Mouse (Mus musculus): ENCODE measurements around the gene Phf2. TPM values are rescaled to one million over a fixed set of nuclear protein-coding genes. Genes with fewer than 3 reads are reported as not detected.
"Not testable (repeated sequence)": the region's sequence is repeated elsewhere in the genome, so short reads cannot be mapped to it uniquely, and the experiment has no call there.

Phf2 gene
- polyA plus RNA-seq, 1 experiment from 2014 or later, result 3.5 TPM

DNA sequence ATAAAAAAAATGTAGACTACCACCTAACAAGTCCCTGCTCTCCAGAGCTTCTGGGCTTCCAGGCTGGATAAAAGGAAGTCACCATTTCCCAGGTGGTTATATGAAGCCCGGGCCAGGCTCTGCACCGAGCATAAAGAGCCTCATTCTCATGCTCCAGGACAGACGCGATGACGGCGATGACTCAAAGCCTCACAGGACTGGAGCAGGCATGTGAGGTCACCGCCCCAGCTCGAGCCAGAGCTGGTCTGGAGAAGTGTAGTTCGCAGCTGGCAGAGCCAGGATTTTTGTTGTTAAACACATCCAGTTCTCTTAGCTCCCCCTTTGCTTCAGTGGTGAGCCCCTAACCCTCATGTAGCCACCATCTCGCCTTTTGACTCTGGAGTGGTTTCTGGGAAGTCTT lies 48.6 kb downstream of the Phf2 start:
- Histone ChIP-seq H3K27me3 (replicated peaks; ENCODE audit: control insufficient read depth, insufficient read depth, low read length) (no peaks in the 10 kb centered on the region), H3K9ac (ENCODE audit: low read depth, low read length) (no peak overlapping the region), H3K4me1 (replicated peaks; ENCODE audit: control insufficient read depth, insufficient read depth, low read length) (no peaks in the 10 kb centered on the region), H3K9me3 (ENCODE audit: control insufficient read depth) (no peaks in the 10 kb centered on the region), H3K27ac (ENCODE audit: low read depth, low read length) (no peak overlapping the region), H3K36me3 (ENCODE audit: control insufficient read depth, insufficient read depth) (peaks cover 91% of the 10 kb centered on the region), H3K4me3 (ENCODE audit: low read depth, low read length) (no peak overlapping the region), H3K4me2 (replicated peaks; ENCODE audit: low read depth) (no peak overlapping the region)
- no peak for ATAC-seq
- no peak for TF ChIP-seq CTCF (IDR thresholded peaks at IDR 0.05; ENCODE audit: low read depth)
- 91% methylated on average over 10 of the region's 10 CpGs for WGBS

DNA sequence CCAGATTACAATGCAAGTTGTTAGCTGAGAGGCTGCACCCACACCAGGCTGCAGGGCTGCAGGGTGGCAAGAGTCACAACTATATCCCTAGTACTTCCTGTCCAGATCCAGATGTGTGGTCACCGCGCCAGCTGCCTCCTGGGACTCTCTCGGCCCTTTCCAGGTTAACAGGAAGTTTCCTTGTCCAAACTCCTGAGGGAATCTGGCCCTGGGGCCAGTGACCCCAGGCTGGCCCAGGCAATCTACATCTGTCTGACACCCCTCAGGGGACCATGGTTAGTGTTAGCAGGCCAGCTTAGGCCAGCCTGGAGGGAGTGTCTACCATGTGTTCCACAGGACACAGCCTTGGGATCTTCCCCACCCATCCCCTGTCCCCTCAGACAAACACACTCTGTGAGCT lies 51.8 kb downstream of the Phf2 start:
- Histone ChIP-seq H3K4me1 (replicated peaks; ENCODE audit: control insufficient read depth, insufficient read depth, low read length) (no peaks in the 10 kb centered on the region), H3K27me3 (replicated peaks; ENCODE audit: control insufficient read depth, insufficient read depth, low read length) (no peaks in the 10 kb centered on the region), H3K9ac (ENCODE audit: low read depth, low read length) (no peak overlapping the region), H3K36me3 (ENCODE audit: control insufficient read depth, insufficient read depth) (peaks cover 94% of the 10 kb centered on the region), H3K4me2 (replicated peaks; ENCODE audit: low read depth) (no peak overlapping the region), H3K27ac (ENCODE audit: low read depth, low read length) (no peak overlapping the region), H3K9me3 (ENCODE audit: control insufficient read depth) (no peaks in the 10 kb centered on the region), H3K4me3 (ENCODE audit: low read depth, low read length) (no peak overlapping the region)
- ATAC-seq, result no peak
- no peak for TF ChIP-seq CTCF (IDR thresholded peaks at IDR 0.05; ENCODE audit: low read depth)
- 74% methylated on average over 3 of the region's 3 CpGs for WGBS

DNA sequence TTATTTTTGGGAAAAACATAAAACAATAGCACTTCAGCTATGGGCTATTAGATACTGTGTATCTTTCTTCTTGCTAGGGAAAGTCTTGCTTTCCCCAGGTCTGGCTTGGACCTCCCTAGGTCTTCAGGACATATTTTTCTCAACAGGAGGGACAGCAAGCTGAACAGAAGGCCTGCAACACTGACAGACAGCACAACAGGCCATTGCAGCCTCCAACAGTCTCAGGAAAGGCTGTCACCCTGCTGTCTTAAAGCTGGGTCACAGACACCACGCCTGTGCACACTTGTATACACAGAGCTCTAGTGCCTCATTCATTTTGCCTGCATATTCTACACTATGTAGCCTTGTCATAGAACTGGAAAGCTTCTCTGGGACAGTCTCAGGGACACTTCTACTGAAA lies 56.5 kb downstream of the Phf2 start:
- Histone ChIP-seq H3K9ac (ENCODE audit: low read depth, low read length) (no peak overlapping the region), H3K27me3 (replicated peaks; ENCODE audit: control insufficient read depth, insufficient read depth, low read length) (no peaks in the 10 kb centered on the region), H3K9me3 (ENCODE audit: control insufficient read depth) (no peaks in the 10 kb centered on the region), H3K4me1 (replicated peaks; ENCODE audit: control insufficient read depth, insufficient read depth, low read length) (no peaks in the 10 kb centered on the region), H3K27ac (ENCODE audit: low read depth, low read length) (no peak overlapping the region), H3K4me2 (replicated peaks; ENCODE audit: low read depth) (no peak overlapping the region), H3K4me3 (ENCODE audit: low read depth, low read length) (no peak overlapping the region), H3K36me3 (ENCODE audit: control insufficient read depth, insufficient read depth) (peaks cover 88% of the 10 kb centered on the region)
- no peak for ATAC-seq
- no peak for TF ChIP-seq CTCF (IDR thresholded peaks at IDR 0.05; ENCODE audit: low read depth)
- WGBS, result 83% methylated on average over 1 of the region's 1 CpGs

DNA sequence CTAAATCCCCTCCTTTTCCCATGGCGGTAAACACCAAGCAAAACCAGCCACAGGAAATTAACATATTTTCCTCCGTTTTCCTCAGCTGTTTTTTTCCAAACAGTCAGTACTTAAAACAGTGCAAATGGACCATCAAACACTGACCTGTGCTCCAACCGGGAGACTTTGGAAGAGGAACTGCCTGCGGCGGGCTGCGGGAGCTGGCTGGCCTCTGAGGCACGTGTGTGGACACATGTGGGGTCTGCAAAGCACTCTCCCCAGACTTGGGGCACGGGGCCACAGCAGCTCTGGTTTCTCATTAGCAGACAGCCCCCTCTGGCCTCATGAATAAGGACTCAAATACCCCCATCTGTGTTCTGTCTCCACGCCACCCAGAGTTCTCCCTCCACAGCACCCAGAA lies 59.9 kb downstream of the Phf2 start:
- no peak overlapping the region for H3K4me2 ChIP-seq (replicated peaks; ENCODE audit: low read depth)
- H3K4me3 ChIP-seq (ENCODE audit: low read depth, low read length), result no peak overlapping the region
- H3K27me3 ChIP-seq (replicated peaks; ENCODE audit: control insufficient read depth, insufficient read depth, low read length), result no peaks in the 10 kb centered on the region
- H3K9me3 ChIP-seq (ENCODE audit: control insufficient read depth), result no peaks in the 10 kb centered on the region
- peaks cover 77% of the 10 kb centered on the region for H3K36me3 ChIP-seq (ENCODE audit: control insufficient read depth, insufficient read depth)
- H3K9ac ChIP-seq (ENCODE audit: low read depth, low read length), result no peak overlapping the region
- no peak for ATAC-seq
- H3K4me1 ChIP-seq (replicated peaks; ENCODE audit: control insufficient read depth, insufficient read depth, low read length), result no peaks in the 10 kb centered on the region
- H3K27ac ChIP-seq (ENCODE audit: low read depth, low read length), result no peak overlapping the region
- 84% methylated on average over 9 of the region's 9 CpGs for WGBS
- TF ChIP-seq CTCF (IDR thresholded peaks at IDR 0.05; ENCODE audit: low read depth), result no peak

DNA sequence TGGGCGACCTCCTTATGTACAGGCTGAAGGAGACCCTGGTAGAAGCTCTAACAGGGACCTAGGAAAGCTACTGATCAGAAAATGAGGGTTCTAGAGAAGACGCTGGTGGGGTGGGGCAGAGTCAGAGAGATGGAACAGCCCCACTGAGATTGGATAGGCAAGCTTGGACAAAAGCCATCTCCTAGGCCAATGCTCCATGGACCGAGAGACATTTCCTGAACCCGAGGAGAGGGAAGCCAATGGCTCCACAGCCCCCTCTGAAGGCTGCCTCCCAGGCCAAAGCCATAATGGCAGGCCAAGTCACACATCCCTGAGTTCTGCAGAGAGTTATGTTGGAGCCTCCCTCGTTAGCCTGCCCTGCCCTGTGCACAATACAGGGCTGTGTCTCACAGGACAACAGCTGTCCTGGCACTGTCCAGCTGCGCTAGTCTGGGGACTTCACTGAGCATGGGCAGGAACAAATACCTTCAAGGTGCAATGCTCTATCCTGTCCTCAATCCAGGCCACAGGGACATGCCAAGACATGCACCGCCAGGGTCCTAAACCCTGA lies 60.6 kb downstream of the Phf2 start:
- no peak overlapping the region for H3K9ac ChIP-seq (ENCODE audit: low read depth, low read length)
- H3K4me1 ChIP-seq (replicated peaks; ENCODE audit: control insufficient read depth, insufficient read depth, low read length), result no peaks in the 10 kb centered on the region
- 84% methylated on average over 7 of the region's 7 CpGs for WGBS
- no peak for ATAC-seq
- H3K27ac ChIP-seq (ENCODE audit: low read depth, low read length), result no peak overlapping the region
- TF ChIP-seq CTCF (IDR thresholded peaks at IDR 0.05; ENCODE audit: low read depth), result no peak
- H3K9me3 ChIP-seq (ENCODE audit: control insufficient read depth), result no peaks in the 10 kb centered on the region
- H3K36me3 ChIP-seq (ENCODE audit: control insufficient read depth, insufficient read depth), result peaks cover 77% of the 10 kb centered on the region
- H3K27me3 ChIP-seq (replicated peaks; ENCODE audit: control insufficient read depth, insufficient read depth, low read length), result no peaks in the 10 kb centered on the region
- no peak overlapping the region for H3K4me2 ChIP-seq (replicated peaks; ENCODE audit: low read depth)
- no peak overlapping the region for H3K4me3 ChIP-seq (ENCODE audit: low read depth, low read length)

DNA sequence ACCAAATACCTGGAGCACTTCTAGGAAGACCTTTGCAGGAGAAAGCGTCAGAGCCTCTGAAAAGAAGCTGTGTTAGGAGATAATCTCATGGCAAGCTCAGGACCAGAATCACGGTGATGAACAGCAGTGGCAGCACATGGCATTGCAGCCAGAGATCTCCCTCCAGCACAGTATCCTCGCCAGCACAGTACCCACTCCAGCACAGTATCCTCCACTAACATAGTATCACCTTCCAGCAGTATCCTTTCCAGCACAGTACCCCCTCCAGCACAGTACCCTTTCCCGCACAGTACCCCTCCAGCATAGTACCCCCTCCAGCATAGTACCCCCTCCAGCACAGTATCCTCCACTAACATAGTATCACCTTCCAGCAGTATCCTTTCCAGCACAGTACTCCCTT lies 61.3 kb downstream of the Phf2 start:
- H3K4me2 ChIP-seq (replicated peaks; ENCODE audit: low read depth); ATAC-seq: not testable (repeated sequence)

DNA sequence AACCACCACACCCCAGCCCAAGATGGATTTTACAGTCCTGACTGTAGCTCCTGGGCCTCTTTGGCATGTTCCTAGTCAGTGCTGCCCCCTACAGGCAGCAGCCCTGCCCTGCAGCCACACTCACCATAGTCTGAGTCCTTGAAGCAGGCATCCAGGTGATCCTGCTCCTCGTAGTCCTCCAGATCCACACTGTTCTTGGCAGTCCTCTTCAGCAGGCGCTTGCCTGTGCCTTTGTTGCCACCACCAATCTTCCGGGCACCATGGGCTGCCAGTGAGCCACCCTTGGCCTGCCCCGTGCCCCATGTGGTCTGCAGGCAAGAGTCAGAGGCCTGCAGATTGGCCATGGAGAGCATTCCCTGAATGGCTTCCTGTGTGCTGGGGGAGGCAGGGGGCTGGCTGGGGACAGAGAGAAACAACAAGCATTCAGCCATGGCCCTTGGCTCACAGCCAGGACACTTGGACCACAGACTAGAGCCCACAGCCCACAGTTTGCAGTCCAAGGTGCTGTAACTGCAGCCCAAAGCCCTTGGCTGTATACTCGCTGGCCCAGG lies 63.4 kb downstream of the Phf2 start:
- peaks cover 74% of the 10 kb centered on the region for H3K36me3 ChIP-seq (ENCODE audit: control insufficient read depth, insufficient read depth)
- ATAC-seq, result no peak; the same call in 1 of the 2 replicates

More for the DNA sequence above, 61.3 kb downstream of the Phf2 start:
- 89% methylated on average over 4 of the region's 4 CpGs for WGBS
- not testable (repeated sequence) for H3K4me3 ChIP-seq (ENCODE audit: low read depth, low read length); H3K9me3 ChIP-seq (ENCODE audit: control insufficient read depth); H3K4me1 ChIP-seq (replicated peaks; ENCODE audit: control insufficient read depth, insufficient read depth, low read length); H3K9ac ChIP-seq (ENCODE audit: low read depth, low read length); H3K27ac ChIP-seq (ENCODE audit: low read depth, low read length); H3K27me3 ChIP-seq (replicated peaks; ENCODE audit: control insufficient read depth, insufficient read depth, low read length)
- H3K36me3 ChIP-seq (ENCODE audit: control insufficient read depth, insufficient read depth), result peaks cover 75% of the 10 kb centered on the region

More for the DNA sequence above, 63.4 kb downstream of the Phf2 start:
- Histone ChIP-seq H3K27me3 (replicated peaks; ENCODE audit: control insufficient read depth, insufficient read depth, low read length) (no peaks in the 10 kb centered on the region), H3K9ac (ENCODE audit: low read depth, low read length) (no peak overlapping the region), H3K4me2 (replicated peaks; ENCODE audit: low read depth) (no peak overlapping the region), H3K27ac (ENCODE audit: low read depth, low read length) (no peak overlapping the region), H3K4me1 (replicated peaks; ENCODE audit: control insufficient read depth, insufficient read depth, low read length) (no peaks in the 10 kb centered on the region), H3K9me3 (ENCODE audit: control insufficient read depth) (no peaks in the 10 kb centered on the region), H3K4me3 (ENCODE audit: low read depth, low read length) (no peak overlapping the region)
- WGBS, result 70% methylated on average over 5 of the region's 5 CpGs
- peak; percentile 89 for TF ChIP-seq CTCF (IDR thresholded peaks at IDR 0.05; ENCODE audit: low read depth)

Data from intestine, postnatal 0 days (tissue).